8 mouse cellular contexts compared by ENCODE assay signal in the genomic region with DNA sequence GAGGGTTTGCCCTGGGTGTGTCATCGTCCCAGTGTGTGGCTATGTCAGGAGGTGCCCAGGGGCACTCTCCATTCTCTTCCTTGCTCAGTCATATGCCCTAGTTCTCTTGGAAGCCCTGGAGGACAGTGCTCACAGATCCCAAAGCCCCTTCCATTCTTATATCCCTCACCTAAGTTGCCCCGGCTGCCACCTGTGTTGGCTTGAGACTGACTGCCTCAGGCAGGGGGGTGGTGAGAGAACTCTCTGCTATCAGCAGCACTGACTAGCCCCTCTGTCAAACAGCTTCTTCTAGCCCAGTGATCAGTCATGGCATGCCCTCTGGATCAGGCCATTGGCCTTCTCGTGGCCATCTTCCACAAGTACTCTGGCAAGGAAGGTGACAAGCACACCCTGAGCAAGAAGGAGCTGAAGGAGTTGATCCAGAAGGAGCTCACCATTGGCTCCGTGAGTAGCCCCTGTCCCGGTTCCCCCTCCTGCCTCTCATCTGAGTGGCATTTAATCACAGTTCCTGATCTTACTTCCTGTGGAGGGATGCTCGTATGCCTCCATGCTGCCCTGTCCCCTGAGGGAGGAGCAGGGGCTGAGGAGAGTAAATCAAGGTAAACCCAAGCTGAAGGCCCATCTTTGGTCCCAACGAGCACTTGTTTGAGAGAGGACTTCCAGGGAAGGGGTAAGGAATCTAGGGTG. TPM values are rescaled to one million over a fixed set of nuclear protein-coding genes. Genes with fewer than 3 reads are reported as not detected.
DNase-seq lines count a peak whose midpoint lies in the region; ATAC-seq and TF ChIP-seq lines count a peak whose summit lies in the region.

No protein-coding gene starts in this region.

- peak overlapping the region; percentile 66; the same call in 1 of the 2 replicates for H3K9ac ChIP-seq in heart, embryonic 13.5 days
- H3K9ac ChIP-seq in MEL (ENCODE audit: control insufficient read depth, low read depth, low read length, poor library complexity, severe bottlenecking): no peak overlapping the region

- TF ChIP-seq RAD21 in MEL (IDR thresholded peaks at IDR 0.05; ENCODE audit: low read depth, low read length): no peak

- DNase-seq in heart, adult 8-10 months (ENCODE audit: low spot score): no peak
- DNase-seq in MEL (ENCODE audit: low read depth, low spot score): peak; percentile 28
- no peak for DNase-seq in hindbrain, embryonic 10.5 days (ENCODE audit: low spot score)
- DNase-seq in midbrain, embryonic 10.5 days (ENCODE audit: low spot score): no peak
- no peak for DNase-seq in layer of hippocampus, adult 18-20 months (ENCODE audit: low spot score in 2 of 2)
- DNase-seq in layer of hippocampus, adult 9-10 months (ENCODE audit: low spot score): no peak

- H3K79me2 ChIP-seq in MEL (ENCODE audit: control insufficient read depth, insufficient read depth, low read length, poor library complexity): no peaks in the 10 kb centered on the region

- no peak for ATAC-seq in heart, embryonic 13.5 days (ENCODE audit: extremely low read depth, insufficient number of reproducible peaks, low FRiP score, low TSS enrichment)
- ATAC-seq in activated CD4-positive, CD25-positive, alpha-beta regulatory T cell, adult 4 months: no peak

- peak overlapping the region; percentile 81 for H3K4me2 ChIP-seq in heart, embryonic 13.5 days

- peaks cover 13% of the 10 kb centered on the region for H3K4me1 ChIP-seq in heart, embryonic 13.5 days
- peaks cover 0 to 24% of the 10 kb centered on the region in 2 experiments; a peak in 2 of 4 replicates for H3K4me1 ChIP-seq in MEL (ENCODE audit: control insufficient read depth in 1 of 2, insufficient read depth in 2 of 2, low read length in 2 of 2)
- H3K4me1 ChIP-seq in hindbrain, embryonic 10.5 days (replicated peaks): peaks cover 12% of the 10 kb centered on the region
- H3K4me1 ChIP-seq in midbrain, embryonic 10.5 days: peaks cover 13% of the 10 kb centered on the region

- peak overlapping the region; percentile 48 for H3K4me3 ChIP-seq in heart, embryonic 13.5 days
- peak overlapping the region in 1 of 2 experiments; percentile 2; a peak in 1 of 4 replicates for H3K4me3 ChIP-seq in MEL (ENCODE audit: control insufficient read depth in 1 of 2, insufficient read depth in 1 of 2, low read depth in 2 of 2, low read length in 2 of 2)
- peak overlapping the region; percentile 53 for H3K4me3 ChIP-seq in hindbrain, embryonic 10.5 days
- H3K4me3 ChIP-seq in midbrain, embryonic 10.5 days: peak overlapping the region; percentile 57

- 0 out of 2 replicates have a peak, but pooled peaks cover 9% of the 10 kb centered on the region for H3K27me3 ChIP-seq in heart, embryonic 13.5 days (replicated peaks)
- H3K27me3 ChIP-seq in MEL (ENCODE audit: control insufficient read depth in 1 of 2, insufficient read depth in 2 of 2, low read length in 2 of 2): no peaks in the 10 kb centered on the region
- H3K27me3 ChIP-seq in hindbrain, embryonic 10.5 days (ENCODE audit: insufficient read depth, poor library complexity, severe bottlenecking): peaks cover 13% of the 10 kb centered on the region
- peaks cover 14% of the 10 kb centered on the region for H3K27me3 ChIP-seq in midbrain, embryonic 10.5 days (ENCODE audit: low read depth, poor library complexity, severe bottlenecking)

- TF ChIP-seq POLR2A in MEL (IDR thresholded peaks at IDR 0.05; ENCODE audit: control insufficient read depth in 1 of 2, insufficient read depth in 1 of 2, low read depth in 1 of 2, low read length in 2 of 2, poor library complexity in 1 of 2): no peak

- no peak for TF ChIP-seq EP300 in MEL (IDR thresholded peaks at IDR 0.05; ENCODE audit: low read depth in 1 of 2, low read length in 2 of 2)

- 58% methylated on average over 7 of the region's 7 CpGs for WGBS in heart, embryonic 13.5 days
- WGBS in hindbrain, embryonic 10.5 days: 68% methylated on average over 7 of the region's 7 CpGs
- WGBS in midbrain, embryonic 10.5 days: 68% methylated on average over 7 of the region's 7 CpGs

- no peak for TF ChIP-seq CTCF in MEL (IDR thresholded peaks at IDR 0.05 in 2 of 3, conservative IDR thresholded peaks at IDR 0.05 in 1 of 3; ENCODE audit: control insufficient read depth in 1 of 3, insufficient read depth in 1 of 3, low read depth in 2 of 3, low read length in 3 of 3, poor library complexity in 1 of 3, severe bottlenecking in 1 of 3)

- H3K27ac ChIP-seq in heart, embryonic 13.5 days (replicated peaks): no peak overlapping the region
- no peak overlapping the region for H3K27ac ChIP-seq in MEL (ENCODE audit: control insufficient read depth, low read depth, low read length)
- H3K27ac ChIP-seq in hindbrain, embryonic 10.5 days: no peak overlapping the region
- peak overlapping the region; percentile 64; the same call in 1 of the 2 replicates for H3K27ac ChIP-seq in midbrain, embryonic 10.5 days (replicated peaks)

- no peaks in the 10 kb centered on the region for H3K9me3 ChIP-seq in heart, embryonic 13.5 days
- H3K9me3 ChIP-seq in MEL (replicated peaks; ENCODE audit: insufficient read depth, low read length): no peaks in the 10 kb centered on the region
- no peaks in the 10 kb centered on the region for H3K9me3 ChIP-seq in hindbrain, embryonic 10.5 days
- H3K9me3 ChIP-seq in midbrain, embryonic 10.5 days (replicated peaks): no peaks in the 10 kb centered on the region

- H3K36me3 ChIP-seq in heart, embryonic 13.5 days: no peaks in the 10 kb centered on the region
- peaks cover 0 to 15% of the 10 kb centered on the region in 2 experiments; a peak in 2 of 4 replicates for H3K36me3 ChIP-seq in MEL (ENCODE audit: control insufficient read depth in 1 of 2, insufficient read depth in 2 of 2, low read length in 2 of 2)
- no peaks in the 10 kb centered on the region for H3K36me3 ChIP-seq in hindbrain, embryonic 10.5 days
- H3K36me3 ChIP-seq in midbrain, embryonic 10.5 days: no peaks in the 10 kb centered on the region

RNA-seq across cellular contexts. Expression of gene S100a6, which starts 0.9 kb away (rescaled TPM):
- 38.1 and 38.2 TPM in 2 replicates for polyA plus RNA-seq in heart, embryonic 13.5 days (2015; fragmentation: Nextera tagmentation; extraction: Ambion mirVana)
- total RNA-seq in heart, adult 8-10 months (2022): 10 to 100 TPM; 54.7 to 77.4 (median 69.0) TPM
- total RNA-seq in MEL (2012; rRNA removed): 0.85 and 2.1 TPM in 2 replicates
- polyA plus RNA-seq in MEL (2012; ENCODE audit: insufficient read depth in 1 of 2, insufficient read length in 2 of 2, low read depth in 1 of 2, low replicate concordance in 2 of 2, missing spikeins in 1 of 2): 1 to 10 TPM in 1 of 2 experiments, not detected in 1; 4.7 TPM
- polyA plus RNA-seq in hindbrain, embryonic 10.5 days (2016; fragmentation: Nextera tagmentation; extraction: Ambion mirVana): 14.4 and 18.3 TPM in 2 replicates
- polyA plus RNA-seq in midbrain, embryonic 10.5 days (2016; fragmentation: Nextera tagmentation; extraction: Ambion mirVana): 14.0 and 23.4 TPM in 2 replicates
- 100 to 1,000 TPM; 548 to 785 TPM for polyA plus RNA-seq in activated CD4-positive, CD25-positive, alpha-beta regulatory T cell, adult 4 months (2017; shearing (Covaris generic))
- total RNA-seq in layer of hippocampus, adult 18-20 months (2021): 10 to 100 TPM; 23.5 to 24.6 TPM

RNA-seq across cellular contexts. Expression of gene S100a5, which starts 5.3 kb away (rescaled TPM):
- polyA plus RNA-seq in heart, embryonic 13.5 days (2015; fragmentation: Nextera tagmentation; extraction: Ambion mirVana): not detected in 2 replicates
- total RNA-seq in heart, adult 8-10 months (2022): not detected
- total RNA-seq in MEL (2012; rRNA removed): not detected in 2 replicates
- not detected for polyA plus RNA-seq in MEL (2012; ENCODE audit: insufficient read depth in 1 of 2, insufficient read length in 2 of 2, low read depth in 1 of 2, low replicate concordance in 2 of 2, missing spikeins in 1 of 2)
- polyA plus RNA-seq in hindbrain, embryonic 10.5 days (2016; fragmentation: Nextera tagmentation; extraction: Ambion mirVana): not detected in 2 replicates
- not detected in 2 replicates for polyA plus RNA-seq in midbrain, embryonic 10.5 days (2016; fragmentation: Nextera tagmentation; extraction: Ambion mirVana)
- not detected for polyA plus RNA-seq in activated CD4-positive, CD25-positive, alpha-beta regulatory T cell, adult 4 months (2017; shearing (Covaris generic))
- 1 to 10 TPM in 1 of 2 experiments, not detected in 1; 1.5 TPM for total RNA-seq in layer of hippocampus, adult 18-20 months (2021)

RNA-seq across cellular contexts. Expression of gene S100a4, which starts 10.0 kb away (rescaled TPM):
- 2.4 and 3.1 TPM in 2 replicates for polyA plus RNA-seq in heart, embryonic 13.5 days (2015; fragmentation: Nextera tagmentation; extraction: Ambion mirVana)
- total RNA-seq in heart, adult 8-10 months (2022): 10 to 100 TPM in 2 of 4 experiments, 1 to 10 TPM in 2; 5.9 to 16.2 (median 9.5) TPM
- 0.73 and 0.82 TPM in 2 replicates for total RNA-seq in MEL (2012; rRNA removed)
- polyA plus RNA-seq in MEL (2012; ENCODE audit: insufficient read depth in 1 of 2, insufficient read length in 2 of 2, low read depth in 1 of 2, low replicate concordance in 2 of 2, missing spikeins in 1 of 2): 1 to 10 TPM in 1 of 2 experiments, not detected in 1; 2.3 TPM
- polyA plus RNA-seq in hindbrain, embryonic 10.5 days (2016; fragmentation: Nextera tagmentation; extraction: Ambion mirVana): not detected in 2 replicates
- 0.35 and 0.81 TPM in 2 replicates for polyA plus RNA-seq in midbrain, embryonic 10.5 days (2016; fragmentation: Nextera tagmentation; extraction: Ambion mirVana)
- 100 to 1,000 TPM; 152 to 248 TPM for polyA plus RNA-seq in activated CD4-positive, CD25-positive, alpha-beta regulatory T cell, adult 4 months (2017; shearing (Covaris generic))
- total RNA-seq in layer of hippocampus, adult 18-20 months (2021): 1 to 10 TPM; 2.9 to 5.3 TPM

RNA-seq across cellular contexts. Expression of gene Gm42674, which starts 11.9 kb away (rescaled TPM):
- not detected in 2 replicates for polyA plus RNA-seq in heart, embryonic 13.5 days (2015; fragmentation: Nextera tagmentation; extraction: Ambion mirVana)
- not detected for total RNA-seq in heart, adult 8-10 months (2022)
- not detected in 2 replicates for total RNA-seq in MEL (2012; rRNA removed)
- not detected for polyA plus RNA-seq in MEL (2012; ENCODE audit: insufficient read depth in 1 of 2, insufficient read length in 2 of 2, low read depth in 1 of 2, low replicate concordance in 2 of 2, missing spikeins in 1 of 2)
- polyA plus RNA-seq in hindbrain, embryonic 10.5 days (2016; fragmentation: Nextera tagmentation; extraction: Ambion mirVana): not detected in 2 replicates
- polyA plus RNA-seq in midbrain, embryonic 10.5 days (2016; fragmentation: Nextera tagmentation; extraction: Ambion mirVana): not detected in 2 replicates
- polyA plus RNA-seq in activated CD4-positive, CD25-positive, alpha-beta regulatory T cell, adult 4 months (2017; shearing (Covaris generic)): not detected
- total RNA-seq in layer of hippocampus, adult 18-20 months (2021): 1 to 10 TPM in 1 of 2 experiments, not detected in 1; 1.4 TPM

RNA-seq across cellular contexts. Expression of gene S100a2, which starts 23.6 kb away (rescaled TPM):
- not detected in 2 replicates for polyA plus RNA-seq in heart, embryonic 13.5 days (2015; fragmentation: Nextera tagmentation; extraction: Ambion mirVana)
- total RNA-seq in heart, adult 8-10 months (2022): not detected
- total RNA-seq in MEL (2012; rRNA removed): not detected in 2 replicates
- not detected for polyA plus RNA-seq in MEL (2012; ENCODE audit: insufficient read depth in 1 of 2, insufficient read length in 2 of 2, low read depth in 1 of 2, low replicate concordance in 2 of 2, missing spikeins in 1 of 2)
- not detected in 2 replicates for polyA plus RNA-seq in hindbrain, embryonic 10.5 days (2016; fragmentation: Nextera tagmentation; extraction: Ambion mirVana)
- not detected in 2 replicates for polyA plus RNA-seq in midbrain, embryonic 10.5 days (2016; fragmentation: Nextera tagmentation; extraction: Ambion mirVana)
- not detected for polyA plus RNA-seq in activated CD4-positive, CD25-positive, alpha-beta regulatory T cell, adult 4 months (2017; shearing (Covaris generic))
- total RNA-seq in layer of hippocampus, adult 18-20 months (2021): not detected

Comparison
In these comparisons a context has a peak if more than half of its experiments do, and no peak if none do; other contexts are left out.
1. RNA of gene S100a4, which starts 10.0 kb away (polyA plus RNA-seq): 152 to 248 TPM in activated CD4-positive, CD25-positive, alpha-beta regulatory T cell, adult 4 months; 2.4 to 3.1 TPM in heart, embryonic 13.5 days, 2.3 TPM in MEL, 0.35 to 0.81 TPM in midbrain, embryonic 10.5 days and not detected in hindbrain, embryonic 10.5 days; every median in the first group is over 10 times any median in the second.